Mouse (Mus musculus): ENCODE results near the gene Nmrk2.

Gene Nmrk2

GRCm38 (mm10) chr10:81161602-81162317 lies 40.1 kb downstream of the Nmrk2 start:
- DNase-seq = no peak

GRCm38 (mm10) chr10:81154736-81155135 lies 47.1 kb downstream of the Nmrk2 start:
- no peak for DNase-seq

- DNase-seq = no peak
These were observed 47.5 kb downstream of the Nmrk2 start for GRCm38 (mm10) chr10:81154313-81154712.

DNA sequence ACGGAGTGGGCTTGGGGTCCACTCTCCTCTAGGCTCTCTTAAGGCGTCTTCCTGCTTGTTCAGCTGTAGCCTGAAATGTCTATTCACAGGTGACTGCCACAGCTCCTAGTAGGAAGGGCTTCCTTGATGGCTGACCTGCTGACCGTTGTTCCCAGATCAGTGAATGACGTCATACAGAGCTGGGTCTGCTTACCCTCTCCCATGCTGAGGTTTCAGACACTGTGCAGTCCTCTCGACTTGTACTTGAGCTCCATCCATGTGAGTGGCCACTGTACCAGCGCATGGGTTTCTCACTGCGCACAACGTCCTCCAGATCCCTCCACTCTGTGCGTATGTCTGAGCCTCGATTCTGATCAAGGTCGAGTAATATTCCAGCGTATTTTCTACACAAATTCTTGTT lies 49.2 kb downstream of the Nmrk2 start:
- DNase-seq = no peak

GRCm38 (mm10) chr10:81151261-81151660 lies 50.6 kb downstream of the Nmrk2 start:
- DNase-seq = no peak

Measured in lung, adult 18-20 months (tissue).